Mouse (Mus musculus) heart, adult 2 months (tissue): ENCODE measurements around the gene Pdzk1ip1.

ENCODE experiments used
- CTCF ChIP-seq: fragments of 200-600 bp; IDR thresholded peaks from 2 replicates; pipeline ENCODE4 v1.8.1; 2022; ENCODE audit warnings: antibody characterized with exemption, mild to moderate bottlenecking, moderate library complexity
- POLR2A ChIP-seq: fragments of 200-500 bp; IDR thresholded peaks from 2 replicates; pipeline ENCODE4 v1.6.1; 2011; ENCODE audit warnings: mild to moderate bottlenecking, low read depth, low read length, control low read depth; ENCODE audit not compliant: insufficient read depth

DNA sequence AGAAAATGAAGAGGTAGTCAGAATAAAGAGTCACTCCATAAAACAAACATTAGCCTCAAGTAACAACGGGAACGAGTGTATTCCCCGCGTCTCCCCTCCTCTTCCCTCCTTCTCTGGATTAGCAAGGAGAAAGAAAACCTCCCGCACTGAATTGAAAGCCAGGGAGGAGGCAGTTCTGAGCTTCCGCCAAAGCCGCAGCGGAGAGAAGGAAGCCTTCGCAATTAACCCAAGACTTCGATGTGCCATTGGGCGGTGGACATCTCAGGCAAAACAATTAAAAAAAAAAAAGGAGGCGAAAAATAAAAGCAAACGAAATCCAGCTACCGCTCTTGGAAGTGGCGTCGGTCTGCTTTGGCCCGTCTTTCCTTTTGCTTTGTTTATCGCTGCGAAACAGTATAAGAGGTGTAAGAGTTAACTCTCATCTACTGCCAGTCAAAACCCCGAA is 30.2 kb upstream of the Pdzk1ip1 start:
- TF ChIP-seq CTCF (no peak), POLR2A (peak; percentile 49; the same call in 1 of the 2 replicates)
